Mouse (Mus musculus) lung, postnatal 0 days (tissue): ENCODE measurements at regions not wholly inside any gene's neighbourhood (a gene's known extent, or its start where the extent isn't known, plus 50 kb on each side); places are given as distances from the start of the nearest gene placed in this dataset.

Source experiments
- CTCF ChIP-seq: IDR thresholded peaks from 2 replicates; pipeline ENCODE4 v1.5.1; 2016; ENCODE audit warnings: antibody characterized with exemption, mild to moderate bottlenecking
- EP300 ChIP-seq: IDR thresholded peaks from 2 replicates; pipeline ENCODE4 v1.6.1; 2016; ENCODE audit warnings: antibody characterized with exemption, mild to moderate bottlenecking, control low read depth

DNA sequence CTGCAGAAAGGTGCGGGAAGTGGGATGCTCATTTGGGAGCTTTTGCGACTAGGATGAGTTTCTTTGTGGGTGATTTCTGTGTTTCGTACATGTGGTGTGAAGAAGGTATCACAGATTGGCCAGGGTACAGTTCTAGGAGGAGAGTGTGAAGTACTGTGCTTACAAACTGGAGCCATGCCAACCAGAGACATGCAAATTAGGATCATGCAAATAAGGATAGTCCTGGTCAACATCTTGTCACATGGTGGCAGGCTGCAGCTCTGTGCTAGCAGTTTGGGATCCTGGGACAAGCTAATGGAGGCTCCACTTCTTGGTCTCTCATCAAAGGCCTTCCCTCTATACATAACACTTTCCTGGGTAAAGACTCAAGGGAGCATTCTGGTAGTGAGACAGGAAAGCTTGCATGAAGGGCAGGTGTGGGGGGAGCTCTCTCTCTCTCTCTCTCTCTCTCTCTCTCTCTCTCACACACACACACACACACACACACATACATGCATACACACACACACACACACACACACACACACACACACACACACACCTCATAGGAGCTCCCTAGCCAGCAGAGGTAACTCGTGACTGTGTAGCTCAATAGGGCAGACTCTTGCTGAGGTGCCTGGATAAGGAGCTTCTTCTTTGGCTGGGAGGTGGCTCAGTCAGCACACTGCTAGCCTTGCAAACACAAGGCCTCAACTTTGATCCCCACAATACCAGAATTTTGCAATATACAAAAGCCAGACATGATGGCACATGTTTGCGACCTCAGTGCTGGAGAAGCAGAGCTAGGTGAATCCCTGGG is 177.1 kb upstream of the Ctnnb1 start:
- no peak for TF ChIP-seq EP300
- no peak for TF ChIP-seq CTCF
